Mouse (Mus musculus) small intestine, adult 2 months (tissue): ENCODE measurements around the gene Mettl17. TPM values are rescaled to one million over a fixed set of nuclear protein-coding genes. Genes with fewer than 3 reads are reported as not detected.

Source experiments
- H3K27ac ChIP-seq: fragments of 200-500 bp; 2 replicates; pipeline ENCODE4 v1.5.1; 2012; ENCODE audit warnings: low read depth, low read length, control low read depth, inconsistent platforms; ENCODE audit not compliant: insufficient read depth
- H3K27me3 ChIP-seq: fragments of 200-500 bp; 2 replicates; pipeline ENCODE4 v1.6.1; 2012; ENCODE audit warnings: mild to moderate bottlenecking, moderate library complexity, low read length, inconsistent platforms; ENCODE audit not compliant: control insufficient read depth, insufficient read depth
- H3K36me3 ChIP-seq: fragments of 200-500 bp; 2 replicates; pipeline ENCODE4 v1.6.1; 2012; ENCODE audit warnings: mild to moderate bottlenecking, low read length, control low read depth, inconsistent platforms; ENCODE audit not compliant: control insufficient read depth, insufficient read depth
- H3K4me1 ChIP-seq: fragments of 200-500 bp; 2 replicates; pipeline ENCODE4 v1.6.1; 2012; ENCODE audit warnings: low read length, inconsistent platforms, mixed read lengths; ENCODE audit not compliant: control insufficient read depth, insufficient read depth, insufficient read length
- H3K4me3 ChIP-seq: fragments of 200-500 bp; 2 replicates; pipeline ENCODE4 v1.5.1; 2012; ENCODE audit warnings: low read depth, mild to moderate bottlenecking, control low read depth, inconsistent platforms, low read length, moderate library complexity
- CTCF ChIP-seq: fragments of 200-500 bp; IDR thresholded peaks from 2 replicates; pipeline ENCODE4 v1.5.1; 2012; ENCODE audit warnings: low read depth, mild to moderate bottlenecking, control low read depth, inconsistent platforms, low read length, moderate library complexity, mixed read lengths; ENCODE audit not compliant: insufficient replicate concordance, insufficient read length; ENCODE audit errors: extremely low read depth
- POLR2A ChIP-seq: fragments of 200-500 bp; IDR thresholded peaks from 2 replicates; pipeline ENCODE4 v1.6.1; 2012; ENCODE audit warnings: low read depth, mild to moderate bottlenecking, control low read depth, inconsistent platforms, low read length, moderate library complexity
- whole genome bisulfite sequencing: fragments of 180-500 bp; shearing (Covaris S2); methylation state at CpG from one replicate; pipeline ENCODE4 v1.1.7; 2018; 5-methylcytosine and 5-hydroxymethylcytosine counted together
- polyA plus RNA-seq: library from polyadenylated mRNA; depleted of rRNA; stranded (reverse); fragments of >200 nt; gene quantifications from 2 replicates; pipeline ENCODE4 v1.2.3, GENCODE M21; 2012

The Mettl17 gene
- polyA plus RNA-seq, 1 experiment, result 16.9 TPM

DNA sequence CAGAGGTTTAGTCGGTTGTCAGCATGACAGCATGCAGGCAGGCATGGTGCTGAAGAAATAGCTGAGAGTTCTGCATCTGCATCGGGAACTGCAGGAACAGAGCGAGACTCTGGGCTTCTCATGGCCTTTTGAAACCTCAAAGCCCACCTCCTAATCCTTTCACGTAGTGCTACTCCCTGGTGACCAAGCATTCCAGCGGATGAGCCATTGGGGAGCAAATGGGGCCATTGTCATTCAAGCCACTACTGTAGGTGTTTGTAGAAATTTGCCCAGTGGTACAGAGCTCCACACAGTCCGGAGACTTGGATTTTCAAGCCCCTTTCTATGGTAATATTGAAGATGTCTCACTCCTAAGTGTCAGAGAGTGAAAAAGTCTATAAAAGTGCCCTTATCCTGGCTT, 1.4 kb downstream of the Mettl17 start:
- TF ChIP-seq POLR2A (no peak), CTCF (no peak)
- H3K4me1 ChIP-seq, result no peaks in the 10 kb centered on the region; the same call in 1 of the 2 replicates
- 73% methylated on average over 6 of the region's 6 CpGs for WGBS
- H3K36me3 ChIP-seq, result peaks cover 29% of the 10 kb centered on the region
- H3K4me3 ChIP-seq, result 0 out of 2 replicates have a peak overlapping the region, but pooled peaks have one; percentile 8
- H3K27me3 ChIP-seq, result no peaks in the 10 kb centered on the region
- no peak overlapping the region for H3K27ac ChIP-seq

DNA sequence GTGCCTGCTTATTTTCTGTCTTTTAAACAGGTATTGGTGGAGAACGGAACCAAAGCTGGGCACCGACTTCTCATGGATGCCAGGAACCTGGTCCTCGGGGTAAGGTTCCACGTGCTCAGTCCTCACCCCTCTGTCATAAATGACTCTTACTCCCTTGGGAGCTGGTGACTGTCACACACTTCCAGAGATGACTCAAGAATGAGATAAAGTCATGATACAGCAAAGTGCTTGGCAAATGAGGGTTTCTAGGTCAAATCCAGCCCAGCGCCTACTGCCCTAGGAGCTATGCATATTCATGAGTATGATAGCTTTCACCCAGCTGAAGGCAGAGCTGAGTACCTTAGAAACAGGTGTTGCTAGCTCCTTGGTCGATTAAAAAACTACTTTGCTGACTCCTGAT, 5.2 kb downstream of the Mettl17 start:
- TF ChIP-seq POLR2A (no peak), CTCF (no peak)
- no peak overlapping the region for H3K27ac ChIP-seq
- WGBS, result 89% methylated on average over 6 of the region's 6 CpGs
- H3K36me3 ChIP-seq, result peaks cover 40% of the 10 kb centered on the region
- no peaks in the 10 kb centered on the region for H3K27me3 ChIP-seq
- H3K4me3 ChIP-seq, result no peak overlapping the region
- no peaks in the 10 kb centered on the region; the same call in 1 of the 2 replicates for H3K4me1 ChIP-seq

DNA sequence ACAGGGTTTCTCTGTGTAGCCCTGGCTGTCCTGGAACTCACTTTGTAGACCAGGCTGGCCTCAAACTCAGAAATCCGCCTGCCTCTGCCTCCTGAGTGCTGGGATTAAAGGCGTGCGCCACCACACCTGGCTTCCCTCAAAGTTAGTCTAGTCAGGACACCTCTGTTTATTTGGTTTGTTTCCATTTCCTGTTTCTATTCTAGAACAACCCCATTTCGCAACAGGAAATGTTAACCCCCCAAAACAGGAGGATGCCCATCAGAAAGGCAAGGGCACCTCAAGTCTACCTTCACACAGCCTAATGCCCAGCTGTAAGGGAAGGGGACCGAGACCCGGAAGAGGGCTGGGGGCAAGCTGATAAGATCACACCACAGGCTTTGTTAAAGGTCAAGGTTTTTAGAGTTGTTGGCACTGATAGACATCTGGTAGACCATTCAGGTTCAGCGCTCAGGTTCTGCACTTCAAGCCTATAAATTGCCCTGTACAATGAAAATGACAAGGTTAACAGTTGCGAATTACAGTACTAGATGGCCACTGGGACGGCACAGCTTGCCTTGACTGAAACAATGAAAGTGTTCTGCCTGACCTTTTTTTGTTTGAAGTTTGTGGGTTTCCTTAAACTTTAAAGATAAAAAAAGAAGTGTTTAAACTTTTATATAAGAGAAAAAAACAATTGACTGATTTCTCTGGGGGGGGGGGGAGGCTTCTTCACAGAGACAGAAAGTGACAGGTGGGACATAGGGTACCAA, 7.7 kb downstream of the Mettl17 start, which contains the start of gene Slc39a2:
TSS of gene Slc39a2 (plus strand) at position 699 of the 749 bp plus-strand sequence.
- Histone ChIP-seq H3K27ac (no peak within 1 kb of the TSS), H3K4me1 (no peaks in the 10 kb centered on the region), H3K36me3 (peaks cover 40% of the 10 kb centered on the region), H3K4me3 (no peak within 1 kb of the TSS), H3K27me3 (no peaks in the 10 kb centered on the region)
- TF ChIP-seq POLR2A, result no peak
- no peak for TF ChIP-seq CTCF
- WGBS, result 88% methylated on average over 9 of the region's 9 CpGs

DNA sequence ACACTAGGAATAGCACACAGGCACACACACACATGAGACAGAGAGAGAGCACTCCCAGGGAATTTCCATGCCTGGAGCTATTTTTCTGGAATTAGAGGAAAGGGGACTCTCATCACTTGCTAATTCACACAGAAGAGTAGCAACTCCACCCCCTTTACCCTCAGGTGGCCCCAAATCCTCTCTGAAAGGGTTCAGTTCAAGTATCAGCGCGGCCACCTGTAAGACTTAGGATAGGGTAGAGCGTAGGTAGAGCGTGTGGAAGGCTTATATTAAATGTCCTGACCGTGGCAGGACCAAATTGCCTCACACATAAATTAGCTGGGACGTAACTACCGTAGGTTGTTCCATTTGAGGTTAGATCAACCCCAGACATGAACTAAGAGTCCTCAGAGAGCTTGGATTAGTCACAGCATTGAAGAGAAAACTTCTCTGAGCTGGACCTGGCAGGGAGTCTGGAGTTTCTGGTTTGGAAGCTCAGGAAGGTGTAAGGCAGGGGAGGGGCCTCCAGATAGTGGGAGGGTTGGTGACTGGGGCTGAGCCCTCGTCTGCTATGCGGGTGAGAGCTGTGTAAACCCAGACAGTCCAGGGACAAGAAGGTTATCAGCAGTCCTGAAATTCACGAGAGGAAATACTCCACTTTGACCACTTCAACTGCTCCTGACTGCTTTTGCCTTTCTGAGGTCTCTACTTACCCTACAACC, 8.6 kb downstream of the Mettl17 start:
- H3K4me1 ChIP-seq, result no peaks in the 10 kb centered on the region
- H3K36me3 ChIP-seq, result peaks cover 35% of the 10 kb centered on the region
- TF ChIP-seq POLR2A, result no peak
- TF ChIP-seq CTCF, result no peak
- H3K27ac ChIP-seq, result no peak overlapping the region
- H3K27me3 ChIP-seq, result no peaks in the 10 kb centered on the region
- H3K4me3 ChIP-seq, result no peak overlapping the region
- WGBS, result 65% methylated on average over 10 of the region's 10 CpGs

DNA sequence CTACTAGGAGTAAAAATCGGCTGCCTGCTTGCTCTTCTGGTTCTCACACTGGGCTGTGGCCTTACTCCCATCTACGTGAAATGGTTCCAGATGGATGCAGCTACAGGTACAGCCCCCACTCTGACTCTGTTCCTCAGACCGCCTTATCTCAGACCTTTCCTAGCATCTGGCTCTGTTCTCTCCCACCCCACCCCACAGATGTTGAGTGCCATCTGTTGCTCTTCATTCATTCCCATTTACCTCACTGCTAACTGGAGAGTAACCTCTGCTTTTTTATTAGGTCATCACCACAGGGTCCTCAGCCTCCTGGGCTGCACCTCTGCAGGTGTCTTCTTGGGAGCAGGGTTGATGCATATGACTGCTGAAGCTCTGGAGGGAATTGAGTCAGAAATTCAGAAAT, 9.2 kb downstream of the Mettl17 start:
- no peak overlapping the region for H3K4me3 ChIP-seq
- no peaks in the 10 kb centered on the region for H3K4me1 ChIP-seq
- peaks cover 31% of the 10 kb centered on the region for H3K36me3 ChIP-seq
- no peak overlapping the region for H3K27ac ChIP-seq
- 84% methylated on average over 3 of the region's 3 CpGs for WGBS
- TF ChIP-seq POLR2A (no peak), CTCF (no peak)
- H3K27me3 ChIP-seq, result no peaks in the 10 kb centered on the region

DNA sequence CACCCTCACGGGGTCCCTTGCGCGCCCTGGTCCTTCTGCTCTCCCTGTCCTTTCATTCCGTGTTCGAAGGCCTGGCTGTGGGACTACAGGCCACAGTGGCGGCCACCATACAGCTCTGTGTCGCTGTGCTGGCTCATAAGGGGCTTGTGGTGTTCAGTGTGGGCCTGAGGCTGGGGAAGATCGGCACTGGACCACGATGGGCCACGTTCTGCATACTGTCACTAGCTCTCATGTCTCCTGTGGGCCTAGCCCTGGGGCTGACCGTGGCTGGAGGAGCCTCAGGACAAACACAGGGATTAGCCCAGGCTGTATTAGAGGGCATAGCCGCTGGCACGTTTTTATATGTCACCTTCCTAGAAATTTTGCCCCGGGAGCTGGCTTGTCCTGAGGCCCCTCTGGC, 10.4 kb downstream of the Mettl17 start:
- Histone ChIP-seq H3K27me3 (no peaks in the 10 kb centered on the region), H3K36me3 (peaks cover 19% of the 10 kb centered on the region), H3K27ac (no peak overlapping the region), H3K4me1 (no peaks in the 10 kb centered on the region), H3K4me3 (no peak overlapping the region)
- TF ChIP-seq POLR2A (no peak), CTCF (no peak)
- WGBS, result 90% methylated on average over 14 of the region's 14 CpGs

DNA sequence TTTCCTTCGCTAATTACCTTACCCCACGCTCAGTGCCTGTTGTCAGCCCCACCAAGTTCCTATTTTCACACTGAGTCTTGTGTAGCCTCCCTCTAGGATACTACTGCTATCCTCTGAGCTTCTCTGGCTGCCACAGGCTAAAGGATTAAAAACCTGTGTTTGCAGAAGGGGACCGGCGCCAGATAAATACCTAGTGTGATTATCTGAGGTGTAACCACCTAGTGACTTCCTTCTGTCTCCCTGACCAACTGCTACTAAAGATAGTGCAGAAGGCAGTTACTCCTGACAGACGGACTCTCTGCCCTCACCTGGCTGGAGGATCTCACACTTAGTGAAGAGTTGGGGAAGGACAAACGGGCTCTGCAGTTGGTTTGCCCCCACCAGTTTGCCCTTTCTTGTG, 11.4 kb downstream of the Mettl17 start:
- H3K4me1 ChIP-seq, result no peaks in the 10 kb centered on the region
- no peak overlapping the region for H3K4me3 ChIP-seq
- 35% methylated on average over 6 of the region's 6 CpGs for WGBS
- no peaks in the 10 kb centered on the region for H3K27me3 ChIP-seq
- H3K36me3 ChIP-seq, result peaks cover 11% of the 10 kb centered on the region
- no peak for TF ChIP-seq CTCF
- no peak for TF ChIP-seq POLR2A
- H3K27ac ChIP-seq, result no peak overlapping the region
